Mouse (Mus musculus) testis, adult 2 months (tissue): ENCODE results near the gene Parva. TPM values are rescaled to one million over a fixed set of nuclear protein-coding genes. Genes with fewer than 3 reads are reported as not detected.

Experiments
- H3K27ac ChIP-seq: fragments of 200-500 bp; 2 replicates; pipeline ENCODE4 v1.5.1; 2012; ENCODE audit warnings: low read depth, low read length; ENCODE audit not compliant: control insufficient read depth, insufficient read depth
- H3K27me3 ChIP-seq: fragments of 200-500 bp; 2 replicates; pipeline ENCODE4 v1.6.1; 2012; ENCODE audit warnings: mild to moderate bottlenecking, low read length, moderate library complexity; ENCODE audit not compliant: control insufficient read depth, insufficient read depth
- H3K36me3 ChIP-seq: fragments of 200-500 bp; 2 replicates; pipeline ENCODE4 v1.6.1; 2012; ENCODE audit warnings: mild to moderate bottlenecking, low read length; ENCODE audit not compliant: control insufficient read depth, insufficient read depth
- H3K4me1 ChIP-seq: fragments of 200-500 bp; 2 replicates; pipeline ENCODE4 v1.6.1; 2012; ENCODE audit warnings: low read length; ENCODE audit not compliant: control insufficient read depth, insufficient read depth
- H3K4me3 ChIP-seq: fragments of 200-500 bp; 2 replicates; pipeline ENCODE4 v1.5.1; 2012; ENCODE audit warnings: low read depth, mild to moderate bottlenecking, low read length, moderate library complexity, mixed read lengths; ENCODE audit not compliant: control insufficient read depth
- CTCF ChIP-seq: fragments of 200-500 bp; IDR thresholded peaks from 2 replicates; pipeline ENCODE4 v1.5.1; 2012; ENCODE audit warnings: low read depth, mild to moderate bottlenecking, inconsistent platforms, low read length, moderate library complexity; ENCODE audit not compliant: control insufficient read depth, insufficient read depth, insufficient replicate concordance
- POLR2A ChIP-seq: fragments of 200-500 bp; IDR thresholded peaks from 2 replicates; pipeline ENCODE4 v1.6.1; 2012; ENCODE audit warnings: low read depth, mild to moderate bottlenecking, inconsistent platforms, low read length, moderate library complexity; ENCODE audit not compliant: control insufficient read depth
- polyA plus RNA-seq: library from polyadenylated mRNA; depleted of rRNA; stranded (reverse); fragments of >200 nt; gene quantifications from 2 replicates; pipeline ENCODE4 v1.2.3, GENCODE M21; 2012

Parva gene
- polyA plus RNA-seq, 1 experiment, result 5.4 TPM

GRCm38 (mm10) chr7:112463074-112463473 lies 35.8 kb downstream of the Parva start:
- TF ChIP-seq POLR2A (no peak), CTCF (no peak)
- Histone ChIP-seq H3K27me3 (no peaks in the 10 kb centered on the region), H3K4me1 (no peaks in the 10 kb centered on the region), H3K27ac (no peak overlapping the region), H3K4me3 (no peak overlapping the region), H3K36me3 (no peaks in the 10 kb centered on the region)

GRCm38 (mm10) chr7:112465920-112466319 lies 38.6 kb downstream of the Parva start:
- Histone ChIP-seq H3K4me3 (no peak overlapping the region), H3K27me3 (no peaks in the 10 kb centered on the region), H3K4me1 (no peaks in the 10 kb centered on the region), H3K36me3 (no peaks in the 10 kb centered on the region), H3K27ac (no peak overlapping the region)
- no peak for TF ChIP-seq POLR2A
- TF ChIP-seq CTCF, result no peak

GRCm38 (mm10) chr7:112466786-112467185 lies 39.5 kb downstream of the Parva start:
- H3K27ac ChIP-seq, result no peak overlapping the region
- H3K27me3 ChIP-seq, result no peaks in the 10 kb centered on the region
- no peak overlapping the region for H3K4me3 ChIP-seq
- no peaks in the 10 kb centered on the region for H3K36me3 ChIP-seq
- TF ChIP-seq POLR2A, result no peak
- no peak for TF ChIP-seq CTCF
- no peaks in the 10 kb centered on the region for H3K4me1 ChIP-seq

DNA sequence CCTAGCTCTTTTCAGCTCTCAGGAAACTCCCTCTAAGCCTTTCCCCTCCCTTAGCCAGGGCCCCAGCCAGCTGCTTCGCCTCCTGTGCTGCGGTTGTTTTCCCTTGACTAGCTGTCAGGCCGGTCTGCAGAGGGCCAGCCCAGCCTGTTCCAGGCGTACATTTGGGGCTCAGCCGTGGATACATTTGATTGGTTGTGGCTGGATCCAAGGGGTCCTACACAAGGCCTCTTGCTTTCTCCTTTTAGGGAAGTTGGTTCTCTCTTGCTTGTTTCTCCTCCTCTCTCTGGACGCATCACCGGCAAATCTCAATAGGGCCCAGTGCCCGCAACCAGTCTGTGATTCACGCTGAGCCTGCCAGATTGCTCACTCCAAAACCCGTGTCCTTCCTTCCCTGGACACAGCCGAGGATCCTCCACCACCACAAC lies 40.4 kb downstream of the Parva start:
- H3K27me3 ChIP-seq, result no peaks in the 10 kb centered on the region
- H3K4me1 ChIP-seq, result no peaks in the 10 kb centered on the region
- no peak for TF ChIP-seq CTCF
- no peak for TF ChIP-seq POLR2A
- H3K36me3 ChIP-seq, result no peaks in the 10 kb centered on the region
- H3K4me3 ChIP-seq, result no peak overlapping the region
- H3K27ac ChIP-seq, result peak overlapping the region; percentile 54

- TF ChIP-seq CTCF (peak; percentile 70; the same call in 1 of the 2 replicates), POLR2A (no peak)
- H3K27me3 ChIP-seq, result no peaks in the 10 kb centered on the region
- no peak overlapping the region for H3K27ac ChIP-seq
- no peak overlapping the region for H3K4me3 ChIP-seq
- no peaks in the 10 kb centered on the region for H3K36me3 ChIP-seq
- H3K4me1 ChIP-seq, result peaks cover 4% of the 10 kb centered on the region; the same call in 1 of the 2 replicates
Observed at GRCm38 (mm10) chr7:112469817-112470216, 42.5 kb downstream of the Parva start.

GRCm38 (mm10) chr7:112471316-112471715 lies 44.0 kb downstream of the Parva start:
- peaks cover 4% of the 10 kb centered on the region; the same call in 1 of the 2 replicates for H3K4me1 ChIP-seq

DNA sequence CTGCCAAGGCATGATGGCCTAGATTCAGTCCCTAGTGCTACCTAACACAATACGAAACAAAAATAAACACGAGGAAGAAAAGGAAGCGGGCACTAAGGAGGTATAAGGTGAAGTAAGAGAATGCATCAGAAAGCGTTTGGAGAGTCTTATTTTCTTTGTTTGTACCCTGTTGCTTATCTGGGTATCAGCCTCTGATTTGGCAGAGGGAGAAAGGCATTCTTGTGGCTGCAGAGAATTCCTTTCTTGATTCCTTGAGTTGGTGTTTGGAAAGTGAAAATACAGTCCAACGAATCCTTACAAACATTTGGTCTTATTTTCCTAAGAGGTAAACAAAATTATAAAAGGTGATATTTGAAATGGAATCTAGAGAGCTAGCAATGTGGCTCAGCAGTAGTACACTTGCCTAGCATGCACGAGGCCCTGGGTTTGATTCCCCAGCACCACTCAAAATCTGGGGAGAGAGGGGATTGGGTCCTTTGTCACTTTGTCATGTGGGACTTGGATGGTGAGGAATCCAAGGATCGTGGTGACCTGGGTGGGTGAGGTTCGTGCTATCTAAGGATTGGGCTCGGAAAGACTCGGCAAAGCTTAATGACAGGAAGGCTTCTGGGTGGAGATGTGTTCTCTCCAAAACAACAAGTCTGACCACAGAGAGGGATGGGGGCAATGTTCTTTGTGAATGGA lies 44.9 kb downstream of the Parva start:
- H3K4me3 ChIP-seq, result no peak overlapping the region
- no peaks in the 10 kb centered on the region for H3K36me3 ChIP-seq
- peaks cover 4% of the 10 kb centered on the region; the same call in 1 of the 2 replicates for H3K4me1 ChIP-seq
- H3K27me3 ChIP-seq, result no peaks in the 10 kb centered on the region
- no peak overlapping the region for H3K27ac ChIP-seq
- TF ChIP-seq CTCF (no peak), POLR2A (no peak)

More at GRCm38 (mm10) chr7:112471316-112471715, 44.0 kb downstream of the Parva start:
- Histone ChIP-seq H3K4me3 (no peak overlapping the region), H3K27me3 (no peaks in the 10 kb centered on the region), H3K27ac (no peak overlapping the region), H3K36me3 (no peaks in the 10 kb centered on the region)
- TF ChIP-seq CTCF, result no peak
- no peak for TF ChIP-seq POLR2A
